Mouse (Mus musculus) spleen, adult 2 months (tissue): ENCODE data around the gene B4galt1.

Experiments
- CTCF ChIP-seq: fragments of 200-500 bp; IDR thresholded peaks from 2 replicates; pipeline ENCODE4 v1.5.1; 2011; ENCODE audit warnings: mild to moderate bottlenecking, inconsistent platforms; ENCODE audit not compliant: insufficient read depth, insufficient read length, insufficient replicate concordance; ENCODE audit errors: extremely low read depth
- POLR2A ChIP-seq: fragments of 200-500 bp; IDR thresholded peaks from 2 replicates; pipeline ENCODE4 v1.6.1; 2011; ENCODE audit warnings: low read depth, low read length, inconsistent platforms

DNA sequence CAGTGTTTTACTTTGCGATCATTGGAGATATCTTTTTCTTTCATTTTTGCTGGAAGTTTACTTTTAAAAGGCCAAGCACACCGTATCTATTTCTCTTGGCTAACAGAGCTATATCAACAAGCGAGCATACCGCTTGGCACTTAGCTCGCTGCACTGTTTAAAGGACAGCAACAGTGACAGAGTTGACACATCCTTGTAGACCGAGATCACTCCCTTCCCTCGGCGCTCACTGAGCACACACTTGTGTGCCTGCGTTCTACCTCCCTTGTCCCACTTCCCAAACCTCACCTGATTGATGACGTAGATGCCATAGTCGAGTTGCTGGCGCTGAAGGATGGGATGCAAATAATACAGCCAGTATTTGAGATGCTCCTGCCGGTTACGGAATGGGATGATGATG is 30.7 kb downstream of the B4galt1 start:
- TF ChIP-seq POLR2A, result no peak
- no peak for TF ChIP-seq CTCF
